27 mouse cellular contexts compared by ENCODE assay signal in genomic region chr8:10067775-10068174, GRCm38 (mm10).
A peak's percentile ranks its signal among the peaks of the same experiment; 100 is the strongest.
DNase-seq lines count a peak whose midpoint lies in the region; ATAC-seq and TF ChIP-seq lines count a peak whose summit lies in the region.
"Had no signal": no experiment of that assay in that cellular context is flagged by ENCODE, and none has a peak within 500 bp of the region (broad histone marks: within the 10 kb centered on the region; RNA-seq: fewer than 3 reads in every experiment).

No protein-coding gene starts in this region.

- no peaks in the 10 kb centered on the region for H3K36me3 ChIP-seq in embryonic facial prominence, embryonic 14.5 days (ENCODE audit: control insufficient read depth, insufficient read depth, low read length)
- H3K36me3 ChIP-seq in embryonic facial prominence, embryonic 10.5 days (replicated peaks) = no peaks in the 10 kb centered on the region
- no peaks in the 10 kb centered on the region for H3K36me3 ChIP-seq in hindbrain, postnatal 0 days (ENCODE audit: insufficient read depth, low read length)
- no peaks in the 10 kb centered on the region for H3K36me3 ChIP-seq in hindbrain, embryonic 14.5 days (replicated peaks; ENCODE audit: control insufficient read depth, insufficient read depth)
- H3K36me3 ChIP-seq in lung, embryonic 14.5 days (ENCODE audit: insufficient read depth) = no peaks in the 10 kb centered on the region
- no peaks in the 10 kb centered on the region for H3K36me3 ChIP-seq in myocyte (ENCODE audit: control insufficient read depth, insufficient read depth)
- H3K36me3 ChIP-seq: embryonic facial prominence, embryonic 13.5 days; forebrain, embryonic 10.5 days; hindbrain, embryonic 15.5 days had no signal

- no peaks in the 10 kb centered on the region for H3K27me3 ChIP-seq in embryonic facial prominence, embryonic 14.5 days (replicated peaks; ENCODE audit: control insufficient read depth, insufficient read depth, low read length)
- no peaks in the 10 kb centered on the region for H3K27me3 ChIP-seq in embryonic facial prominence, embryonic 10.5 days (replicated peaks; ENCODE audit: low read depth, poor library complexity, severe bottlenecking)
- H3K27me3 ChIP-seq in hindbrain, postnatal 0 days (ENCODE audit: insufficient read depth, low read length) = no peaks in the 10 kb centered on the region
- H3K27me3 ChIP-seq in hindbrain, embryonic 14.5 days (ENCODE audit: control insufficient read depth, insufficient read depth, low read length) = no peaks in the 10 kb centered on the region
- H3K27me3 ChIP-seq in lung, embryonic 14.5 days (ENCODE audit: insufficient read depth, low read length) = no peaks in the 10 kb centered on the region
- peaks cover 7% of the 10 kb centered on the region for H3K27me3 ChIP-seq in myocyte (ENCODE audit: control insufficient read depth, insufficient read depth, insufficient read length)
- H3K27me3 ChIP-seq: forebrain, embryonic 13.5 days; hindbrain, embryonic 15.5 days had no signal

- H3K27ac ChIP-seq in embryonic facial prominence, embryonic 14.5 days (replicated peaks; ENCODE audit: low read depth, low read length) = no peak overlapping the region
- no peak overlapping the region for H3K27ac ChIP-seq in embryonic facial prominence, embryonic 10.5 days (replicated peaks)
- H3K27ac ChIP-seq in hindbrain, postnatal 0 days = no peak overlapping the region
- no peak overlapping the region for H3K27ac ChIP-seq in hindbrain, embryonic 14.5 days
- H3K27ac ChIP-seq in lung, embryonic 14.5 days (ENCODE audit: low read depth) = no peak overlapping the region
- H3K27ac ChIP-seq: embryonic facial prominence, embryonic 13.5 days; forebrain, embryonic 10.5 days; forebrain, embryonic 13.5 days; heart, adult 2 months; hindbrain, embryonic 15.5 days had no signal

- H3K9me3 ChIP-seq in embryonic facial prominence, embryonic 14.5 days (ENCODE audit: control insufficient read depth, low read length) = no peaks in the 10 kb centered on the region
- no peaks in the 10 kb centered on the region for H3K9me3 ChIP-seq in embryonic facial prominence, embryonic 10.5 days
- H3K9me3 ChIP-seq in hindbrain, postnatal 0 days (ENCODE audit: low read length) = no peaks in the 10 kb centered on the region
- H3K9me3 ChIP-seq in hindbrain, embryonic 14.5 days (ENCODE audit: control insufficient read depth, low read length) = no peaks in the 10 kb centered on the region
- H3K9me3 ChIP-seq in lung, embryonic 14.5 days (ENCODE audit: low read depth, low read length) = no peaks in the 10 kb centered on the region
- H3K9me3 ChIP-seq: embryonic facial prominence, embryonic 13.5 days; forebrain, embryonic 10.5 days; forebrain, embryonic 13.5 days; hindbrain, embryonic 15.5 days had no signal

- no peak overlapping the region for H3K4me3 ChIP-seq in embryonic facial prominence, embryonic 14.5 days (ENCODE audit: low read depth, low read length)
- H3K4me3 ChIP-seq in embryonic facial prominence, embryonic 10.5 days = no peak overlapping the region
- H3K4me3 ChIP-seq in hindbrain, postnatal 0 days (ENCODE audit: low read length) = no peak overlapping the region
- H3K4me3 ChIP-seq in hindbrain, embryonic 14.5 days (replicated peaks; ENCODE audit: low read length) = no peak overlapping the region
- no peak overlapping the region for H3K4me3 ChIP-seq in lung, embryonic 14.5 days (ENCODE audit: low read depth, low read length)
- H3K4me3 ChIP-seq in myocyte = no peak overlapping the region
- H3K4me3 ChIP-seq: embryonic facial prominence, embryonic 13.5 days; forebrain, embryonic 10.5 days; forebrain, embryonic 13.5 days; heart, adult 2 months; hindbrain, embryonic 15.5 days had no signal

- H3K4me2 ChIP-seq in embryonic facial prominence, embryonic 14.5 days (ENCODE audit: low read depth, low read length) = no peak overlapping the region
- H3K4me2 ChIP-seq in hindbrain, postnatal 0 days (ENCODE audit: low read depth, low read length) = no peak overlapping the region
- no peak overlapping the region for H3K4me2 ChIP-seq in hindbrain, embryonic 14.5 days (replicated peaks)
- H3K4me2 ChIP-seq in lung, embryonic 14.5 days = no peak overlapping the region
- peak overlapping the region; percentile 30 for H3K4me2 ChIP-seq in myocyte (ENCODE audit: low read depth)
- H3K4me2 ChIP-seq: embryonic facial prominence, embryonic 13.5 days; forebrain, embryonic 13.5 days; heart, embryonic 11.5 days; hindbrain, embryonic 15.5 days had no signal

- no peak for TF ChIP-seq CTCF in hindbrain, postnatal 0 days (IDR thresholded peaks at IDR 0.05; ENCODE audit: low read depth)
- no peak for TF ChIP-seq CTCF in lung, embryonic 14.5 days (IDR thresholded peaks at IDR 0.05; ENCODE audit: low read depth)

- no peaks in the 10 kb centered on the region for H3K79me2 ChIP-seq in myocyte (ENCODE audit: control insufficient read depth, insufficient read depth)

- TF ChIP-seq POLR2A in myocyte (IDR thresholded peaks at IDR 0.05; ENCODE audit: insufficient read length, low read depth) = no peak

- DNase-seq in embryonic facial prominence, embryonic 14.5 days (ENCODE audit: low spot score) = peak; percentile 46
- DNase-seq in embryonic facial prominence, embryonic 10.5 days (ENCODE audit: low spot score) = no peak
- peak; percentile 47 for DNase-seq in hindbrain, postnatal 0 days (ENCODE audit: low spot score)
- no peak for DNase-seq in hindbrain, embryonic 14.5 days (ENCODE audit: low spot score)
- peak; percentile 12 for DNase-seq in lung, embryonic 14.5 days
- DNase-seq in lung, postnatal 4 days = no peak
- DNase-seq: adrenal gland, adult 8-10 months; adrenal gland, postnatal 25 days; B cell, adult 2 months; cerebellum, adult 18-20 months; cerebellum, adult 9-10 months; cerebellum, postnatal 25 days; gastrocnemius, postnatal 10 days; gastrocnemius, postnatal 36 days; heart, adult 2 months; heart, postnatal 10 days; heart, postnatal 36 days had no signal

- ATAC-seq in embryonic facial prominence, embryonic 14.5 days (ENCODE audit: low read depth) = no peak
- peak; percentile 35; the same call in 1 of the 2 replicates for ATAC-seq in hindbrain, postnatal 0 days
- no peak for ATAC-seq in hindbrain, embryonic 14.5 days (ENCODE audit: low FRiP score)
- ATAC-seq in lung, embryonic 14.5 days (ENCODE audit: insufficient read depth) = peak; percentile 44; the same call in 1 of the 2 replicates
- ATAC-seq: activated CD4-positive, CD25-positive, alpha-beta regulatory T cell, adult 4 months; forebrain, embryonic 13.5 days; forebrain, embryonic 16.5 days; inflammation-experienced regulatory T-cells, adult 6 months; intestine, embryonic 16.5 days had no signal

- H3ac ChIP-seq in myocyte (ENCODE audit: control insufficient read depth, insufficient read length) = no peak overlapping the region

- WGBS in embryonic facial prominence, embryonic 14.5 days = 71% methylated on average over 7 of the region's 7 CpGs
- WGBS in embryonic facial prominence, embryonic 10.5 days = 89% methylated on average over 7 of the region's 7 CpGs
- WGBS in hindbrain, postnatal 0 days = 65% methylated on average over 7 of the region's 7 CpGs
- 77% methylated on average over 7 of the region's 7 CpGs for WGBS in hindbrain, embryonic 14.5 days
- WGBS in lung, embryonic 14.5 days = 81% methylated on average over 7 of the region's 7 CpGs

- no peak overlapping the region for H3K9ac ChIP-seq in embryonic facial prominence, embryonic 14.5 days (ENCODE audit: low read depth, low read length)
- no peak overlapping the region for H3K9ac ChIP-seq in hindbrain, postnatal 0 days (replicated peaks; ENCODE audit: low read length)
- no peak overlapping the region for H3K9ac ChIP-seq in hindbrain, embryonic 14.5 days
- H3K9ac ChIP-seq in lung, embryonic 14.5 days = no peak overlapping the region
- H3K9ac ChIP-seq: embryonic facial prominence, embryonic 13.5 days; forebrain, embryonic 13.5 days; hindbrain, embryonic 15.5 days had no signal

- H3K4me1 ChIP-seq in embryonic facial prominence, embryonic 14.5 days (ENCODE audit: control insufficient read depth, insufficient read depth, low read length) = no peaks in the 10 kb centered on the region; the same call in 1 of the 2 replicates
- H3K4me1 ChIP-seq in embryonic facial prominence, embryonic 10.5 days = no peaks in the 10 kb centered on the region
- no peaks in the 10 kb centered on the region for H3K4me1 ChIP-seq in hindbrain, postnatal 0 days (ENCODE audit: insufficient read depth, low read length)
- H3K4me1 ChIP-seq in hindbrain, embryonic 14.5 days (replicated peaks; ENCODE audit: control insufficient read depth, insufficient read depth, low read length) = no peaks in the 10 kb centered on the region; the same call in 1 of the 2 replicates
- no peaks in the 10 kb centered on the region; the same call in 1 of the 2 replicates for H3K4me1 ChIP-seq in lung, embryonic 14.5 days (ENCODE audit: insufficient read depth)
- H3K4me1 ChIP-seq: embryonic facial prominence, embryonic 13.5 days; forebrain, embryonic 13.5 days; hindbrain, embryonic 15.5 days had no signal

TF ChIP-seq in myocyte, 11 proteins besides CTCF, POLR2A, EP300 and RAD21:
- TF ChIP-seq MYOD1 (IDR thresholded peaks at IDR 0.05; ENCODE audit: control insufficient read depth in 1 of 3, insufficient read length in 2 of 3, low read depth in 2 of 3) (peak in 2 of 3 experiments; percentile 81 to 90), USF1 (IDR thresholded peaks at IDR 0.05; ENCODE audit: low read depth) (no peak), MYOG (IDR thresholded peaks at IDR 0.05; ENCODE audit: control insufficient read depth in 1 of 3, insufficient read depth in 1 of 3, insufficient read length in 2 of 3, low read depth in 2 of 3) (peak; percentile 61 to 96 (median 65)), TCF3 (IDR thresholded peaks at IDR 0.05; ENCODE audit: insufficient read length, low read depth) (peak; percentile 78), E2F4 (IDR thresholded peaks at IDR 0.05; ENCODE audit: insufficient read depth) (no peak), TCF12 (IDR thresholded peaks at IDR 0.05; ENCODE audit: insufficient read depth, poor library complexity, severe bottlenecking) (peak; percentile 87), POLR2AphosphoS2 (IDR thresholded peaks at IDR 0.05; ENCODE audit: insufficient read length, low read depth) (no peak), REST (IDR thresholded peaks at IDR 0.05; ENCODE audit: insufficient read depth, insufficient read length) (no peak), MAX (IDR thresholded peaks at IDR 0.05; ENCODE audit: low read depth) (no peak), SRF (IDR thresholded peaks at IDR 0.05; ENCODE audit: control insufficient read depth, insufficient read length, low read depth) (no peak), CEBPB (IDR thresholded peaks at IDR 0.05; ENCODE audit: insufficient read depth, poor library complexity, severe bottlenecking) (no peak)

Comparison
In these comparisons a context has a peak if more than half of its experiments do, and no peak if none do; other contexts are left out.
1. ATAC-seq: peak in hindbrain, postnatal 0 days (single experiment) and lung, embryonic 14.5 days (single experiment); none in embryonic facial prominence, embryonic 14.5 days (single experiment) and hindbrain, embryonic 14.5 days (single experiment).
2. DNase-seq: peak in embryonic facial prominence, embryonic 14.5 days (single experiment), hindbrain, postnatal 0 days (single experiment) and lung, embryonic 14.5 days (single experiment); none in embryonic facial prominence, embryonic 10.5 days (single experiment), hindbrain, embryonic 14.5 days (single experiment) and lung, postnatal 4 days (0 of 2).